Comparison of ENCODE assay signal across 15 mouse cellular contexts in the genomic region with DNA sequence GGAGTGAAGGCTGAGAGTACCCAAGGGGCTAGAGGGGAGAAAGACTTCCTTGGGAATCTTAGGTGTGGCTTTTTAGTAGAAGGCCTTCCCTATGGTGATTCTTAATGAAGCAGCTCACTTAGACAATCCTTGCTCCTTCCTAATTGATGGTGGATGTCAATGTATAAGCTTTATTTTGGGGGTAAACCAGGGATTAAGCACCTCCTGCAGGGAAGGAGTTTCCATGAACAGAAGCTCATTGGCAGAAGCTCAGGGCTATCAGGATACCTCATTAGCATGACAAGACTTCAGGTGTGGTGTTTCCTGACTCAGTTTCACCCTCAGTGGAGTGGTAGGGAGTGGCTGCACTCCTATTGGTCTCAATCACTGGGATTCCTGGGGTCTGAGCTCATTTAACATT.
"Had no signal": no experiment of that assay in that cellular context is flagged by ENCODE, and none has a peak within 500 bp of the region (broad histone marks: within the 10 kb centered on the region; RNA-seq: fewer than 3 reads in every experiment).

No protein-coding gene starts in this region.

- ATAC-seq: midbrain, embryonic 16.5 days had no signal

- H3K36me3 ChIP-seq: midbrain, embryonic 10.5 days; midbrain, embryonic 12.5 days; neural tube, embryonic 13.5 days; neural tube, embryonic 15.5 days had no signal

- H3K27me3 ChIP-seq: midbrain, embryonic 12.5 days; neural tube, embryonic 13.5 days; neural tube, embryonic 15.5 days had no signal

- H3K4me3 ChIP-seq: midbrain, embryonic 10.5 days; midbrain, embryonic 12.5 days; myocyte; neural tube, embryonic 13.5 days; neural tube, embryonic 15.5 days had no signal

- H3K9ac ChIP-seq: lung, embryonic 14.5 days; midbrain, embryonic 12.5 days; neural tube, embryonic 13.5 days; neural tube, embryonic 15.5 days had no signal

- DNase-seq: lung, adult 18-20 months; lung, embryonic 14.5 days; lung, postnatal 10 days; lung, postnatal 4 days; midbrain, embryonic 14.5 days; right cerebral cortex, postnatal 14 days; thymus, adult 2 months; thymus, postnatal 25 days; thymus, postnatal 4 days had no signal

- H3K4me1 ChIP-seq: midbrain, embryonic 10.5 days; midbrain, embryonic 12.5 days; neural tube, embryonic 13.5 days; neural tube, embryonic 15.5 days had no signal

- H3K9me3 ChIP-seq: midbrain, embryonic 10.5 days; midbrain, embryonic 12.5 days; neural tube, embryonic 13.5 days; neural tube, embryonic 15.5 days had no signal

- H3K27ac ChIP-seq: midbrain, embryonic 10.5 days; midbrain, embryonic 12.5 days; neural tube, embryonic 13.5 days; neural tube, embryonic 15.5 days had no signal

- H3K4me2 ChIP-seq: lung, embryonic 14.5 days; midbrain, embryonic 12.5 days; neural tube, embryonic 13.5 days; neural tube, embryonic 15.5 days had no signal
